Mouse (Mus musculus) yolk sac, embryonic 10.5 days (tissue): ENCODE results near the gene Lsamp.

Experiments used
- DNase-seq: peaks from one replicate; pipeline ENCODE4 v3.0.0-alpha.2; 2017; ENCODE audit warnings: low spot score

Gene Lsamp

GRCm38 (mm10) chr16:40685531-40685930, 701.4 kb downstream of the Lsamp start:
- no peak for DNase-seq

- DNase-seq, result no peak
These were observed 708.1 kb downstream of the Lsamp start for GRCm38 (mm10) chr16:40692292-40692691.

GRCm38 (mm10) chr16:40697253-40697652, 713.1 kb downstream of the Lsamp start:
- DNase-seq, result no peak

- no peak for DNase-seq
These were observed 724.4 kb downstream of the Lsamp start for GRCm38 (mm10) chr16:40708558-40708957.

- no peak for DNase-seq
These were observed 725.4 kb downstream of the Lsamp start for GRCm38 (mm10) chr16:40709574-40709973.

- DNase-seq, result no peak
These were observed 725.9 kb downstream of the Lsamp start for GRCm38 (mm10) chr16:40710068-40710467.

- DNase-seq, result no peak
These were observed 726.3 kb downstream of the Lsamp start for GRCm38 (mm10) chr16:40710491-40710890.

- DNase-seq, result no peak
These were observed 729.6 kb downstream of the Lsamp start for GRCm38 (mm10) chr16:40713725-40714124.

GRCm38 (mm10) chr16:40739015-40739414, 754.9 kb downstream of the Lsamp start:
- DNase-seq, result peak; percentile 4

GRCm38 (mm10) chr16:40739771-40740170, 755.6 kb downstream of the Lsamp start:
- DNase-seq, result no peak

- no peak for DNase-seq
These were observed 756.1 kb downstream of the Lsamp start for GRCm38 (mm10) chr16:40740273-40740672.

GRCm38 (mm10) chr16:40827191-40827590, 843.0 kb downstream of the Lsamp start:
- DNase-seq, result no peak

- DNase-seq, result no peak
These were observed 847.4 kb downstream of the Lsamp start for GRCm38 (mm10) chr16:40831536-40831935.

- DNase-seq, result no peak
These were observed 857.6 kb downstream of the Lsamp start for GRCm38 (mm10) chr16:40841765-40842164.

- no peak for DNase-seq
These were observed 882.6 kb downstream of the Lsamp start for GRCm38 (mm10) chr16:40866733-40867132.

- DNase-seq, result no peak
These were observed 894.1 kb downstream of the Lsamp start for GRCm38 (mm10) chr16:40878301-40878700.

GRCm38 (mm10) chr16:40881942-40882341, 897.8 kb downstream of the Lsamp start:
- DNase-seq, result no peak

GRCm38 (mm10) chr16:40891338-40891737, 907.2 kb downstream of the Lsamp start:
- DNase-seq, result no peak

- no peak for DNase-seq
These were observed 913.7 kb downstream of the Lsamp start for GRCm38 (mm10) chr16:40897768-40898327.

- DNase-seq, result no peak
These were observed 923.7 kb downstream of the Lsamp start for GRCm38 (mm10) chr16:40907892-40908291.

- DNase-seq, result no peak
These were observed 930.0 kb downstream of the Lsamp start for GRCm38 (mm10) chr16:40914141-40914540.

- no peak for DNase-seq
These were observed 946.4 kb downstream of the Lsamp start for GRCm38 (mm10) chr16:40930596-40930995.

- no peak for DNase-seq
These were observed 958.1 kb downstream of the Lsamp start for GRCm38 (mm10) chr16:40942266-40942665.

GRCm38 (mm10) chr16:40945834-40946233, 961.7 kb downstream of the Lsamp start:
- no peak for DNase-seq

GRCm38 (mm10) chr16:40948013-40948412, 963.9 kb downstream of the Lsamp start:
- no peak for DNase-seq
